ENCODE assay signal across 8 mouse cellular contexts in the genomic region with DNA sequence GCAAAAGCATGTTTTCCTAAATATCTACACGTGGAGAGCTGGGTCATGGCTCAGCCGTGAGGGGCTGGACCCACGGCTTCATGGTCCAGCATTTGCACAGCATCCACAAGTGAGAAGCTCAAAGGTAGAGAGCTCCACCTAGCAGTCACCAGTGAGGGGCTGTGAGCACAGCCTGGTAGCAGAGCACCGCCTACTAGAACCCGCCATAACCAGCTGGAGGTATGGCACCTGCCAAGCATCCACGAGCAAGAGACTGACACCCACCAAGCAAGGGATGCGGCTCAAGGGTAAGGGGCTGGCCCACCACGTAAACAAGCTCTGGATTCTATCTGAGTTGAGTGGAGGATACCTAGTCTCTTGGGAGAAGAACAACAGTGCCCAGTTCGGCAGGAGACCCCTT. TPM values are rescaled to one million over a fixed set of nuclear protein-coding genes. Genes with fewer than 3 reads are reported as not detected.
DNase-seq lines count a peak whose midpoint lies in the region; ATAC-seq and TF ChIP-seq lines count a peak whose summit lies in the region.

No protein-coding gene starts in this region.

- DNase-seq in spleen, adult 2 months (ENCODE audit: low read depth in 1 of 2, low spot score in 2 of 2) = no peak
- no peak for DNase-seq in spleen, adult 18-20 months
- DNase-seq in forebrain, embryonic 10.5 days (ENCODE audit: extremely low spot score, low spot score) = no peak
- DNase-seq in kidney, postnatal 14 days = peak; percentile 49
- no peak for DNase-seq in right cerebral cortex, adult 18-20 months
- DNase-seq in left cerebral cortex, adult 9 months (ENCODE audit: low spot score in 2 of 2) = no peak

- peaks cover 19% of the 10 kb centered on the region for H3K36me3 ChIP-seq in spleen, adult 2 months (ENCODE audit: control insufficient read depth, insufficient read depth, low read length)
- peaks cover 54% of the 10 kb centered on the region for H3K36me3 ChIP-seq in forebrain, embryonic 10.5 days (replicated peaks)
- H3K36me3 ChIP-seq in neural tube, embryonic 15.5 days = peaks cover 30% of the 10 kb centered on the region

- 0 out of 2 replicates have a peak overlapping the region, but pooled peaks have one; percentile 90 for H3K4me3 ChIP-seq in spleen, adult 2 months (ENCODE audit: extremely low read depth, insufficient read depth, insufficient read length)
- H3K4me3 ChIP-seq in forebrain, embryonic 10.5 days = peak overlapping the region; percentile 96
- H3K4me3 ChIP-seq in neural tube, embryonic 15.5 days (replicated peaks) = peak overlapping the region; percentile 79

- no peak for TF ChIP-seq POLR2A in spleen, adult 2 months (IDR thresholded peaks at IDR 0.05; ENCODE audit: low read depth, low read length)

- H3K27ac ChIP-seq in spleen, adult 2 months (ENCODE audit: insufficient read depth, low read length) = no peak overlapping the region
- peak overlapping the region; percentile 94 for H3K27ac ChIP-seq in forebrain, embryonic 10.5 days
- H3K27ac ChIP-seq in neural tube, embryonic 15.5 days (replicated peaks) = no peak overlapping the region

- H3K4me1 ChIP-seq in spleen, adult 2 months (ENCODE audit: control insufficient read depth, insufficient read depth, insufficient read length) = peaks cover 7% of the 10 kb centered on the region
- H3K4me1 ChIP-seq in forebrain, embryonic 10.5 days = peaks cover 39% of the 10 kb centered on the region
- peaks cover 48% of the 10 kb centered on the region for H3K4me1 ChIP-seq in neural tube, embryonic 15.5 days

- peak overlapping the region; percentile 89 for H3K9ac ChIP-seq in neural tube, embryonic 15.5 days (replicated peaks)

- no peaks in the 10 kb centered on the region for H3K9me3 ChIP-seq in forebrain, embryonic 10.5 days
- no peaks in the 10 kb centered on the region for H3K9me3 ChIP-seq in neural tube, embryonic 15.5 days (replicated peaks)

- WGBS in spleen, adult 2 months = 78% methylated on average over 9 of the region's 9 CpGs
- 81% methylated on average over 9 of the region's 9 CpGs for WGBS in forebrain, embryonic 10.5 days
- WGBS in neural tube, embryonic 15.5 days = 81% methylated on average over 9 of the region's 9 CpGs

- H3K27me3 ChIP-seq in spleen, adult 2 months (ENCODE audit: control insufficient read depth, insufficient read depth, low read length) = no peaks in the 10 kb centered on the region
- H3K27me3 ChIP-seq in forebrain, embryonic 10.5 days (ENCODE audit: poor library complexity, severe bottlenecking) = no peaks in the 10 kb centered on the region
- H3K27me3 ChIP-seq in neural tube, embryonic 15.5 days (replicated peaks) = no peaks in the 10 kb centered on the region

- no peak for ATAC-seq in neural tube, embryonic 15.5 days (ENCODE audit: low FRiP score)
- no peak for ATAC-seq in erythroid progenitor cell, adult 5-6 weeks (replicated peaks; ENCODE audit: low FRiP score, poor library complexity, severe bottlenecking)

- H3K4me2 ChIP-seq in neural tube, embryonic 15.5 days = peak overlapping the region; percentile 96

- no peak for TF ChIP-seq CTCF in spleen, adult 2 months (IDR thresholded peaks at IDR 0.05; ENCODE audit: extremely low read depth, insufficient read depth, insufficient read length, insufficient replicate concordance)

RNA-seq across cellular contexts. Expression of a gene that starts 1.1 kb away (rescaled TPM):
- 129 and 163 TPM in 2 replicates for polyA plus RNA-seq in spleen, adult 2 months (2012; rRNA removed)
- 247 and 254 TPM in 2 replicates for polyA plus RNA-seq in forebrain, embryonic 10.5 days (2016; fragmentation: Nextera tagmentation; extraction: Ambion mirVana)
- 224 and 236 TPM in 2 replicates for polyA plus RNA-seq in neural tube, embryonic 15.5 days (2015; fragmentation: Nextera tagmentation; extraction: Ambion mirVana)
- total RNA-seq in erythroid progenitor cell, adult 5-6 weeks (2015; ENCODE audit: low replicate concordance) = 10.1 and 43.6 TPM in 2 replicates
- total RNA-seq in erythroid progenitor cell, adult 5-6 weeks (2017; ENCODE audit: low replicate concordance) = 10.3 and 15.9 TPM in 2 replicates

RNA-seq across cellular contexts. Expression of a gene that starts 5.9 kb away (rescaled TPM):
- polyA plus RNA-seq in spleen, adult 2 months (2012; rRNA removed) = 2,804 and 3,579 TPM in 2 replicates
- polyA plus RNA-seq in forebrain, embryonic 10.5 days (2016; fragmentation: Nextera tagmentation; extraction: Ambion mirVana) = 5,105 and 5,277 TPM in 2 replicates
- 4,883 and 5,335 TPM in 2 replicates for polyA plus RNA-seq in neural tube, embryonic 15.5 days (2015; fragmentation: Nextera tagmentation; extraction: Ambion mirVana)
- 2,156 and 2,353 TPM in 2 replicates for total RNA-seq in erythroid progenitor cell, adult 5-6 weeks (2015; ENCODE audit: low replicate concordance)
- 950 and 960 TPM in 2 replicates for total RNA-seq in erythroid progenitor cell, adult 5-6 weeks (2017; ENCODE audit: low replicate concordance)

RNA-seq across cellular contexts. Expression of a gene that starts 16.1 kb away (rescaled TPM):
- polyA plus RNA-seq in spleen, adult 2 months (2012; rRNA removed) = 0.04 and 0.49 TPM in 2 replicates
- 0.12 and 0.20 TPM in 2 replicates for polyA plus RNA-seq in forebrain, embryonic 10.5 days (2016; fragmentation: Nextera tagmentation; extraction: Ambion mirVana)
- 0.15 and 0.59 TPM in 2 replicates for polyA plus RNA-seq in neural tube, embryonic 15.5 days (2015; fragmentation: Nextera tagmentation; extraction: Ambion mirVana)
- 0.84 TPM in 1 of 2 replicates, not detected in the other for total RNA-seq in erythroid progenitor cell, adult 5-6 weeks (2015; ENCODE audit: low replicate concordance)
- not detected in 2 replicates for total RNA-seq in erythroid progenitor cell, adult 5-6 weeks (2017; ENCODE audit: low replicate concordance)

RNA-seq across cellular contexts. Expression of a gene that starts 21.1 kb away (rescaled TPM):
- 0.13 TPM in 1 of 2 replicates, not detected in the other for polyA plus RNA-seq in spleen, adult 2 months (2012; rRNA removed)
- polyA plus RNA-seq in forebrain, embryonic 10.5 days (2016; fragmentation: Nextera tagmentation; extraction: Ambion mirVana) = not detected in 2 replicates
- not detected in 2 replicates for polyA plus RNA-seq in neural tube, embryonic 15.5 days (2015; fragmentation: Nextera tagmentation; extraction: Ambion mirVana)
- not detected in 2 replicates for total RNA-seq in erythroid progenitor cell, adult 5-6 weeks (2015; ENCODE audit: low replicate concordance)
- total RNA-seq in erythroid progenitor cell, adult 5-6 weeks (2017; ENCODE audit: low replicate concordance) = 4.9 TPM in 1 of 2 replicates, not detected in the other

RNA-seq across cellular contexts. Expression of a gene that starts 23.1 kb away (rescaled TPM):
- polyA plus RNA-seq in spleen, adult 2 months (2012; rRNA removed) = 1.5 and 1.6 TPM in 2 replicates
- polyA plus RNA-seq in forebrain, embryonic 10.5 days (2016; fragmentation: Nextera tagmentation; extraction: Ambion mirVana) = 6.4 and 7.2 TPM in 2 replicates
- polyA plus RNA-seq in neural tube, embryonic 15.5 days (2015; fragmentation: Nextera tagmentation; extraction: Ambion mirVana) = 4.2 and 4.8 TPM in 2 replicates
- 0.42 and 3.6 TPM in 2 replicates for total RNA-seq in erythroid progenitor cell, adult 5-6 weeks (2015; ENCODE audit: low replicate concordance)
- 1.0 and 1.6 TPM in 2 replicates for total RNA-seq in erythroid progenitor cell, adult 5-6 weeks (2017; ENCODE audit: low replicate concordance)
